Mouse (Mus musculus): ENCODE data around the gene Cblb. TPM values are rescaled to one million over a fixed set of nuclear protein-coding genes. Genes with fewer than 3 reads are reported as not detected.

Gene Cblb
- polyA plus RNA-seq, 2 experiments, result 1.8 TPM

- DNase-seq (ENCODE audit: low read depth in 3 of 3, low spot score in 3 of 3), result no peak
- no peak for ATAC-seq (ENCODE audit: insufficient read depth)
- H3K36me3 ChIP-seq (replicated peaks; ENCODE audit: control insufficient read depth, insufficient read depth, low read depth), result no peaks in the 10 kb centered on the region
- H3K9ac ChIP-seq (replicated peaks), result no peak overlapping the region
- WGBS (ENCODE audit: insufficient replicate concordance), result 30% methylated on average over 5 of the region's 5 CpGs
- no peaks in the 10 kb centered on the region for H3K4me1 ChIP-seq (replicated peaks; ENCODE audit: control insufficient read depth in 2 of 2, insufficient read depth in 2 of 2, low read length in 1 of 2)
- TF ChIP-seq EP300 (IDR thresholded peaks at IDR 0.05; ENCODE audit: low read depth) (no peak), CTCF (IDR thresholded peaks at IDR 0.05; ENCODE audit: low read depth) (no peak)
- H3K4me2 ChIP-seq (ENCODE audit: low read depth), result no peak overlapping the region
- no peaks in the 10 kb centered on the region for H3K27me3 ChIP-seq (ENCODE audit: control insufficient read depth, insufficient read depth, low read length)
- no peak overlapping the region for H3K4me3 ChIP-seq (ENCODE audit: insufficient read depth in 1 of 2, low read depth in 2 of 2, low read length in 2 of 2)
- H3K27ac ChIP-seq, result no peak overlapping the region
- no peaks in the 10 kb centered on the region for H3K9me3 ChIP-seq (ENCODE audit: control insufficient read depth, low read length)
These were observed 113.8 kb downstream of the Cblb start for GRCm38 (mm10) chr16:52144792-52145191.

GRCm38 (mm10) chr16:52145552-52145951 lies 114.5 kb downstream of the Cblb start:
- no peak overlapping the region for H3K27ac ChIP-seq
- H3K9ac ChIP-seq (replicated peaks), result no peak overlapping the region
- H3K4me1 ChIP-seq (replicated peaks; ENCODE audit: control insufficient read depth in 2 of 2, insufficient read depth in 2 of 2, low read length in 1 of 2), result no peaks in the 10 kb centered on the region
- DNase-seq (ENCODE audit: low read depth in 3 of 3, low spot score in 3 of 3) (no peak), ATAC-seq (ENCODE audit: insufficient read depth) (no peak)
- TF ChIP-seq CTCF (IDR thresholded peaks at IDR 0.05; ENCODE audit: low read depth), result no peak
- no peak for TF ChIP-seq EP300 (IDR thresholded peaks at IDR 0.05; ENCODE audit: low read depth)
- no peak overlapping the region for H3K4me3 ChIP-seq (ENCODE audit: insufficient read depth in 1 of 2, low read depth in 2 of 2, low read length in 2 of 2)
- no peaks in the 10 kb centered on the region for H3K9me3 ChIP-seq (ENCODE audit: control insufficient read depth, low read length)
- 71% methylated on average over 4 of the region's 4 CpGs for WGBS (ENCODE audit: insufficient replicate concordance)
- no peaks in the 10 kb centered on the region for H3K36me3 ChIP-seq (replicated peaks; ENCODE audit: control insufficient read depth, insufficient read depth, low read depth)
- no peaks in the 10 kb centered on the region for H3K27me3 ChIP-seq (ENCODE audit: control insufficient read depth, insufficient read depth, low read length)
- H3K4me2 ChIP-seq (ENCODE audit: low read depth), result no peak overlapping the region

GRCm38 (mm10) chr16:52146976-52147696 lies 116.1 kb downstream of the Cblb start:
- ATAC-seq (ENCODE audit: insufficient read depth) (no peak), DNase-seq (ENCODE audit: low read depth in 3 of 3, low spot score in 3 of 3) (no peak)
- no peaks in the 10 kb centered on the region for H3K4me1 ChIP-seq (replicated peaks; ENCODE audit: control insufficient read depth in 2 of 2, insufficient read depth in 2 of 2, low read length in 1 of 2)
- no peaks in the 10 kb centered on the region for H3K36me3 ChIP-seq (replicated peaks; ENCODE audit: control insufficient read depth, insufficient read depth, low read depth)
- H3K9ac ChIP-seq (replicated peaks), result no peak overlapping the region
- H3K9me3 ChIP-seq (ENCODE audit: control insufficient read depth, low read length), result no peaks in the 10 kb centered on the region
- H3K4me2 ChIP-seq (ENCODE audit: low read depth), result no peak overlapping the region
- no peak overlapping the region for H3K27ac ChIP-seq
- H3K27me3 ChIP-seq (ENCODE audit: control insufficient read depth, insufficient read depth, low read length), result no peaks in the 10 kb centered on the region
- TF ChIP-seq EP300 (IDR thresholded peaks at IDR 0.05; ENCODE audit: low read depth) (no peak), CTCF (IDR thresholded peaks at IDR 0.05; ENCODE audit: low read depth) (no peak)
- WGBS (ENCODE audit: insufficient replicate concordance), result 77% methylated on average over 11 of the region's 11 CpGs
- H3K4me3 ChIP-seq (ENCODE audit: insufficient read depth in 1 of 2, low read depth in 2 of 2, low read length in 2 of 2), result no peak overlapping the region

- Histone ChIP-seq H3K27me3 (ENCODE audit: control insufficient read depth, insufficient read depth, low read length) (no peaks in the 10 kb centered on the region), H3K9ac (replicated peaks) (no peak overlapping the region), H3K27ac (no peak overlapping the region), H3K9me3 (ENCODE audit: control insufficient read depth, low read length) (no peaks in the 10 kb centered on the region), H3K36me3 (replicated peaks; ENCODE audit: control insufficient read depth, insufficient read depth, low read depth) (no peaks in the 10 kb centered on the region), H3K4me3 (ENCODE audit: insufficient read depth in 1 of 2, low read depth in 2 of 2, low read length in 2 of 2) (no peak overlapping the region), H3K4me1 (replicated peaks; ENCODE audit: control insufficient read depth in 2 of 2, insufficient read depth in 2 of 2, low read length in 1 of 2) (no peaks in the 10 kb centered on the region), H3K4me2 (ENCODE audit: low read depth) (no peak overlapping the region)
- TF ChIP-seq EP300 (IDR thresholded peaks at IDR 0.05; ENCODE audit: low read depth) (no peak), CTCF (IDR thresholded peaks at IDR 0.05; ENCODE audit: low read depth) (no peak)
- DNase-seq (ENCODE audit: low read depth in 3 of 3, low spot score in 3 of 3), result no peak
- WGBS (ENCODE audit: insufficient replicate concordance), result 65% methylated on average over 6 of the region's 6 CpGs
- no peak for ATAC-seq (ENCODE audit: insufficient read depth)
These were observed 117.0 kb downstream of the Cblb start for GRCm38 (mm10) chr16:52148041-52148440.

- Histone ChIP-seq H3K27me3 (ENCODE audit: control insufficient read depth, insufficient read depth, low read length) (no peaks in the 10 kb centered on the region), H3K27ac (no peak overlapping the region), H3K36me3 (replicated peaks; ENCODE audit: control insufficient read depth, insufficient read depth, low read depth) (no peaks in the 10 kb centered on the region), H3K4me2 (ENCODE audit: low read depth) (no peak overlapping the region), H3K9me3 (ENCODE audit: control insufficient read depth, low read length) (no peaks in the 10 kb centered on the region), H3K4me1 (replicated peaks; ENCODE audit: control insufficient read depth in 2 of 2, insufficient read depth in 2 of 2, low read length in 1 of 2) (no peaks in the 10 kb centered on the region), H3K4me3 (ENCODE audit: insufficient read depth in 1 of 2, low read depth in 2 of 2, low read length in 2 of 2) (no peak overlapping the region), H3K9ac (replicated peaks) (no peak overlapping the region)
- WGBS (ENCODE audit: insufficient replicate concordance), result 75% methylated on average over 6 of the region's 6 CpGs
- DNase-seq (ENCODE audit: low read depth in 3 of 3, low spot score in 3 of 3), result no peak
- ATAC-seq (ENCODE audit: insufficient read depth), result no peak
- no peak for TF ChIP-seq EP300 (IDR thresholded peaks at IDR 0.05; ENCODE audit: low read depth)
- TF ChIP-seq CTCF (IDR thresholded peaks at IDR 0.05; ENCODE audit: low read depth), result no peak
These were observed 118.2 kb downstream of the Cblb start for GRCm38 (mm10) chr16:52149135-52149769.

All from liver, embryonic 14.5 days (tissue).